Mouse (Mus musculus) hematopoietic stem cell, adult 5-6 weeks (primary cell): ENCODE data around the gene Il4ra. TPM values are rescaled to one million over a fixed set of nuclear protein-coding genes. Genes with fewer than 3 reads are reported as not detected.

Experiments used
- ATAC-seq, 2 experiments: fragments of 125-278 bp in 1 of 2; replicated peaks in 1 of 2; 2 replicates each; pipeline ENCODE4 v1.8.0; 2016 to 2017; ENCODE audit warnings: inconsistent platforms in 2 of 2, mild to moderate bottlenecking in 2 of 2, moderate number of reproducible peaks in 2 of 2, low read depth in 1 of 2, moderate TSS enrichment in 1 of 2; ENCODE audit not compliant: low FRiP score in 2 of 2, poor library complexity in 2 of 2, severe bottlenecking in 2 of 2, insufficient read depth in 1 of 2, low TSS enrichment in 1 of 2
- total RNA-seq: library from RNA; stranded (forward); fragments of 172-1452, 232-1000 nt; gene quantifications from 2 replicates; pipeline ENCODE4 v1.2.3, GENCODE M21; 2017

Il4ra gene
- 39.3 and 41.8 TPM in 2 replicates for total RNA-seq

GRCm38 (mm10) chr7:125551766-125552709, at the start of gene Il4ra:
Gene Il4ra (plus strand): TSS chr7:125552120.
- ATAC-seq, result peak; percentile 77 to 82

GRCm38 (mm10) chr7:125503374-125504092, 48.4 kb upstream of the Il4ra start:
- peak; percentile 84 to 85 for ATAC-seq

- no peak for ATAC-seq
Measured at GRCm38 (mm10) chr7:125504618-125505017, 47.3 kb upstream of the Il4ra start.

- no peak for ATAC-seq
Measured at GRCm38 (mm10) chr7:125505568-125505967, 46.4 kb upstream of the Il4ra start.

GRCm38 (mm10) chr7:125507279-125507678, 44.6 kb upstream of the Il4ra start:
- no peak for ATAC-seq

- ATAC-seq, result peak in 1 of 2 experiments; percentile 28; a peak in 1 of 4 replicates
Measured at GRCm38 (mm10) chr7:125511432-125511831, 40.5 kb upstream of the Il4ra start.

- ATAC-seq, result peak; percentile 72 to 76
Measured at GRCm38 (mm10) chr7:125511852-125512251, 40.1 kb upstream of the Il4ra start.

GRCm38 (mm10) chr7:125515081-125515853, 36.7 kb upstream of the Il4ra start:
- ATAC-seq, result no peak

GRCm38 (mm10) chr7:125516723-125517122, 35.2 kb upstream of the Il4ra start:
- ATAC-seq, result peak; percentile 22 to 34; a peak in 2 of 4 replicates

GRCm38 (mm10) chr7:125517470-125517869, 34.5 kb upstream of the Il4ra start:
- no peak for ATAC-seq

- ATAC-seq, result no peak
Measured at GRCm38 (mm10) chr7:125519715-125520114, 32.2 kb upstream of the Il4ra start.

GRCm38 (mm10) chr7:125523051-125523450, 28.9 kb upstream of the Il4ra start:
- peak in 1 of 2 experiments; percentile 17; a peak in 2 of 4 replicates for ATAC-seq

- no peak for ATAC-seq
Measured at GRCm38 (mm10) chr7:125527186-125527585, 24.7 kb upstream of the Il4ra start.

- ATAC-seq, result no peak
Measured at GRCm38 (mm10) chr7:125527901-125528580, 23.9 kb upstream of the Il4ra start.

- ATAC-seq, result peak in 1 of 2 experiments; percentile 14; a peak in 1 of 4 replicates
Measured at GRCm38 (mm10) chr7:125539351-125539750, 12.6 kb upstream of the Il4ra start.

GRCm38 (mm10) chr7:125541026-125541425, 10.9 kb upstream of the Il4ra start:
- ATAC-seq, result no peak

- peak; percentile 50 to 70; a peak in 3 of 4 replicates for ATAC-seq
Measured at GRCm38 (mm10) chr7:125541821-125542220, 10.1 kb upstream of the Il4ra start.
